Mouse (Mus musculus) c-Kit-positive CD71-negative TER-119-negative erythroid progenitor cells, embryonic 14.5 days (primary cell): ENCODE results near the gene Tbca.

Experiments used
- DNase-seq: peaks from one replicate; pipeline ENCODE4 v3.0.0-alpha.2; 2013; ENCODE audit warnings: low read depth

The Tbca gene

GRCm38 (mm10) chr13:94788771-94789649 is at the start of gene Tbca:
TSS of gene Tbca (plus strand) at chr13:94788910.
- peak; percentile 69 for DNase-seq

GRCm38 (mm10) chr13:94745176-94745575 is 43.5 kb upstream of the Tbca start:
- DNase-seq = no peak

- DNase-seq = no peak
Measured at GRCm38 (mm10) chr13:94765852-94766251, 22.9 kb upstream of the Tbca start.

GRCm38 (mm10) chr13:94768460-94769154 is 20.1 kb upstream of the Tbca start:
- DNase-seq = no peak

GRCm38 (mm10) chr13:94769155-94769470 is 19.6 kb upstream of the Tbca start:
- no peak for DNase-seq

- no peak for DNase-seq
Measured at GRCm38 (mm10) chr13:94786866-94787265, 1.8 kb upstream of the Tbca start.

- DNase-seq = no peak
Measured at GRCm38 (mm10) chr13:94794689-94795088, 6.0 kb downstream of the Tbca start.

GRCm38 (mm10) chr13:94803480-94804057 is 14.9 kb downstream of the Tbca start:
- no peak for DNase-seq

GRCm38 (mm10) chr13:94806315-94807179 is 17.8 kb downstream of the Tbca start:
- DNase-seq = peak; percentile 33

GRCm38 (mm10) chr13:94808596-94808995 is 19.9 kb downstream of the Tbca start:
- no peak for DNase-seq

- DNase-seq = no peak
Measured at GRCm38 (mm10) chr13:94809724-94810123, 21.0 kb downstream of the Tbca start.

GRCm38 (mm10) chr13:94811451-94811850 is 22.7 kb downstream of the Tbca start:
- no peak for DNase-seq

- DNase-seq = no peak
Measured at GRCm38 (mm10) chr13:94813770-94814169, 25.1 kb downstream of the Tbca start.

- no peak for DNase-seq
Measured at GRCm38 (mm10) chr13:94820516-94820915, 31.8 kb downstream of the Tbca start.

GRCm38 (mm10) chr13:94820956-94821355 is 32.2 kb downstream of the Tbca start:
- no peak for DNase-seq

- no peak for DNase-seq
Measured at GRCm38 (mm10) chr13:94826389-94826788, 37.7 kb downstream of the Tbca start.

GRCm38 (mm10) chr13:94826986-94827385 is 38.3 kb downstream of the Tbca start:
- no peak for DNase-seq

GRCm38 (mm10) chr13:94827847-94828246 is 39.1 kb downstream of the Tbca start:
- DNase-seq = no peak

GRCm38 (mm10) chr13:94838047-94838720 is 49.5 kb downstream of the Tbca start:
- DNase-seq = no peak

- no peak for DNase-seq
Measured at GRCm38 (mm10) chr13:94838756-94839337, 50.1 kb downstream of the Tbca start.

- no peak for DNase-seq
Measured at GRCm38 (mm10) chr13:94843236-94843635, 54.5 kb downstream of the Tbca start.
